Mouse (Mus musculus): Measurements from ENCODE around the gene Cdnf.

- TF ChIP-seq GATA1 (IDR thresholded peaks at IDR 0.05; ENCODE audit: low read length) (no peak), TAL1 (IDR thresholded peaks at IDR 0.05; ENCODE audit: low read length) (no peak)
Measured at GRCm38 (mm10) chr2:3522558-3522957, 9.7 kb downstream of the Cdnf start.

Data from erythroblast, embryonic 14.5 days (primary cell).